Mouse (Mus musculus) bone marrow macrophage, adult 2 months (primary cell): ENCODE data around the gene Aagab.

ENCODE experiments used
- CTCF ChIP-seq: IDR thresholded peaks from 2 replicates; pipeline ENCODE4 v1.5.1; 2012; ENCODE audit warnings: low read depth, mild to moderate bottlenecking, low read length, moderate library complexity
- POLR2A ChIP-seq: IDR thresholded peaks from 2 replicates; pipeline ENCODE4 v1.6.1; 2012; ENCODE audit warnings: mild to moderate bottlenecking, low read depth, low read length, borderline replicate concordance

GRCm38 (mm10) chr9:63667373-63667724 lies 64.9 kb downstream of the Aagab start:
- TF ChIP-seq CTCF (no peak), POLR2A (no peak)
